Mouse (Mus musculus) hindbrain, embryonic 11.5 days (tissue): ENCODE data around the gene Ssbp4. TPM values are rescaled to one million over a fixed set of nuclear protein-coding genes. Genes with fewer than 3 reads are reported as not detected.

Experiments used
- ATAC-seq: fragments of 200-750 bp; cut with Nextera tagmentation; 2 replicates; pipeline ENCODE4 v1.8.0; 2017; ENCODE audit warnings: mild to moderate bottlenecking, moderate TSS enrichment, moderate library complexity; ENCODE audit not compliant: low FRiP score
- DNase-seq: peaks from one replicate; pipeline ENCODE4 v3.0.0-alpha.2; 2015; ENCODE audit warnings: low spot score
- H3K27ac ChIP-seq: fragments of 300-500 bp; sonication (generic); 2 replicates; pipeline ENCODE4 v1.5.1; 2014; ENCODE audit warnings: mild to moderate bottlenecking, low read depth, low read length
- H3K27me3 ChIP-seq: fragments of 300-500 bp; sonication (generic); 2 replicates; pipeline ENCODE4 v1.6.1; 2014; ENCODE audit warnings: mild to moderate bottlenecking, low read length, moderate library complexity, mixed read lengths; ENCODE audit not compliant: control insufficient read depth, insufficient read depth
- H3K36me3 ChIP-seq: fragments of 300-500 bp; sonication (generic); 2 replicates; pipeline ENCODE4 v1.6.1; 2014; ENCODE audit warnings: mild to moderate bottlenecking, low read length, moderate library complexity, mixed read lengths; ENCODE audit not compliant: control insufficient read depth, insufficient read depth
- H3K4me1 ChIP-seq: fragments of 300-500 bp; sonication (generic); replicated peaks from 2 replicates; pipeline ENCODE4 v1.6.1; 2014; ENCODE audit warnings: low read length, mixed read lengths; ENCODE audit not compliant: control insufficient read depth, insufficient read depth
- H3K4me2 ChIP-seq: fragments of 300-500 bp; sonication (generic); replicated peaks from 2 replicates; pipeline ENCODE4 v1.6.1; 2014; ENCODE audit warnings: mild to moderate bottlenecking, low read depth, low read length
- H3K4me3 ChIP-seq: fragments of 300-500 bp; sonication (generic); 2 replicates; pipeline ENCODE4 v1.5.1; 2014; ENCODE audit warnings: low read depth, low read length
- H3K9ac ChIP-seq: fragments of 300-500 bp; sonication (generic); 2 replicates; pipeline ENCODE4 v1.6.1; 2014; ENCODE audit warnings: low read depth, low read length
- H3K9me3 ChIP-seq: fragments of 300-500 bp; sonication (generic); 2 replicates; pipeline ENCODE4 v1.6.1; 2016; ENCODE audit warnings: low read length; ENCODE audit not compliant: control insufficient read depth
- WGBS: fragments of 180-500 bp; shearing (Covaris S2); extraction: QIAGEN DNeasy Blood & Tissue Kit; methylation state at CpG from one replicate; pipeline ENCODE4 v1.1.7; 2014; 5-methylcytosine and 5-hydroxymethylcytosine counted together
- polyA plus RNA-seq: library from polyadenylated mRNA; unstranded; fragments of >200 nt; fragmentation: Nextera tagmentation; extraction: Ambion mirVana; gene quantifications from 2 replicates; pipeline ENCODE4 v1.2.1, GENCODE M21; 2014

Ssbp4 gene
- polyA plus RNA-seq, 1 experiment from 2014 or later, result 126 TPM

GRCm38 (mm10) chr8:70615894-70616293 is 7.2 kb upstream of the Ssbp4 start, which contains the start of gene Lrrc25:
Lrrc25 (plus strand) TSS chr8:70616155.
- ATAC-seq (no peak), DNase-seq (no peak)
- H3K27me3 ChIP-seq, result no peaks in the 10 kb centered on the region; the same call in 1 of the 2 replicates
- no peak within 1 kb of the TSS for H3K9ac ChIP-seq
- 85% methylated on average over 3 of the region's 3 CpGs for WGBS
- no peaks in the 10 kb centered on the region for H3K36me3 ChIP-seq
- H3K4me3 ChIP-seq, result no peak within 1 kb of the TSS
- no peak within 1 kb of the TSS for H3K4me2 ChIP-seq
- no peak within 1 kb of the TSS for H3K27ac ChIP-seq
- no peaks in the 10 kb centered on the region for H3K9me3 ChIP-seq
- H3K4me1 ChIP-seq, result peaks cover 2% of the 10 kb centered on the region; the same call in 1 of the 2 replicates

- Histone ChIP-seq H3K27me3 (no peaks in the 10 kb centered on the region; the same call in 1 of the 2 replicates), H3K4me3 (no peak overlapping the region), H3K36me3 (no peaks in the 10 kb centered on the region), H3K4me1 (peaks cover 5% of the 10 kb centered on the region; the same call in 1 of the 2 replicates), H3K9ac (no peak overlapping the region), H3K9me3 (no peaks in the 10 kb centered on the region), H3K27ac (no peak overlapping the region), H3K4me2 (no peak overlapping the region)
- 89% methylated on average over 8 of the region's 8 CpGs for WGBS
- DNase-seq (no peak), ATAC-seq (no peak)
Measured at GRCm38 (mm10) chr8:70615281-70615680, 6.6 kb upstream of the Ssbp4 start.

DNA sequence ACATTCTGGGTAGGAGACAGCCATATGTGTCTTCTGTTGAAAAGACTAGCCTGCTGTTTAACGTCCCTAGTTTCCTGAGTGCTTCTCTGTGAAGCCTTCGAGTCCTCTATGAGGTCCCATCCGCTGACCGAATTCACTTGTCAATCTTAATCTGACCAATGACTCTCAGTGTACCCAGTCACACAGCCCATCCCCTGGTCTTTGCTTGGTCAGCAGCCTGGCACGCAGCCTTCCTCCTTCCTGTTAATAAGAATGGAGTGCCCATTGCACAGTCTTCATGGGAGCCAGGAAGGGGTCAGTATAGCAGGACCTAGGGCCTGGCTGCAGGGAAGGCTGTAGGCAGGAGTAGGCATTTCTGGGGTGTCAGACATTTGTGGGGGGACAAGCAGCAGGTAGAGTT is 5.8 kb upstream of the Ssbp4 start:
- H3K9ac ChIP-seq, result no peak overlapping the region
- no peaks in the 10 kb centered on the region for H3K9me3 ChIP-seq
- H3K4me1 ChIP-seq, result peaks cover 11% of the 10 kb centered on the region
- WGBS, result 75% methylated on average over 5 of the region's 5 CpGs
- DNase-seq (no peak), ATAC-seq (no peak)
- H3K27me3 ChIP-seq, result no peaks in the 10 kb centered on the region
- no peak overlapping the region for H3K27ac ChIP-seq
- no peaks in the 10 kb centered on the region for H3K36me3 ChIP-seq
- H3K4me3 ChIP-seq, result no peak overlapping the region
- no peak overlapping the region for H3K4me2 ChIP-seq

DNA sequence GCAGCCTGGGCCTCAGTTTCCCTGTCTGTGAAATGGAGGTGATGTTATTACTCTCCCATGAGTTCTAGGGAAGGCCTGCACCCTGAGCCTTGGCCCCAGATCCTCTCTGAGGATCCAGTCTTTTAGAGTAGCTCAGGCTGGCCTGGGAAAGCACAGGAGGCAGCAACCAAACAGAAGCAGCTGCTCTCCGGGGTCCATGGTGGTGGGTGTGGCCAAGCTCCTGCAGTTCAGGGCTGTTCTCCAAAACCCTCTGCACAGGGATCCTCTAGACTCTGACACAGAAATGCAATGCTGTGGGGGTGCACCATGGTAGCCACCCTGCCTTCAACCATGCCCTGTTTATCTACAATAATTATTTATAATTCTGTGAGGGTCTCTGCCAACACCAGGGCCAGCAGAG is 5.1 kb upstream of the Ssbp4 start:
- Histone ChIP-seq H3K9ac (no peak overlapping the region), H3K27me3 (no peaks in the 10 kb centered on the region), H3K36me3 (no peaks in the 10 kb centered on the region), H3K4me2 (no peak overlapping the region), H3K4me1 (peaks cover 17% of the 10 kb centered on the region), H3K4me3 (no peak overlapping the region), H3K27ac (no peak overlapping the region), H3K9me3 (no peaks in the 10 kb centered on the region)
- DNase-seq, result no peak
- WGBS, result 15% methylated on average over 1 of the region's 1 CpGs
- ATAC-seq, result no peak

- WGBS, result 1% methylated on average over 6 of the region's 6 CpGs
- H3K4me1 ChIP-seq, result peaks cover 20% of the 10 kb centered on the region
- peak overlapping the region; percentile 95 for H3K4me2 ChIP-seq
Measured at GRCm38 (mm10) chr8:70611849-70612248, 3.2 kb upstream of the Ssbp4 start.

GRCm38 (mm10) chr8:70610796-70611771 is 2.4 kb upstream of the Ssbp4 start:
- no peaks in the 10 kb centered on the region for H3K36me3 ChIP-seq
- under 1% methylated on average over 54 of the region's 54 CpGs for WGBS
- H3K9ac ChIP-seq, result peak overlapping the region; percentile 50
- no peaks in the 10 kb centered on the region for H3K9me3 ChIP-seq
- H3K4me1 ChIP-seq, result peaks cover 21% of the 10 kb centered on the region
- H3K4me2 ChIP-seq, result peak overlapping the region; percentile 95
- peak; percentile 89 for DNase-seq
- ATAC-seq, result peak; percentile 8; the same call in 1 of the 2 replicates
- peak overlapping the region; percentile 41 for H3K4me3 ChIP-seq
- H3K27me3 ChIP-seq, result no peaks in the 10 kb centered on the region
- H3K27ac ChIP-seq, result peak overlapping the region; percentile 51

More at GRCm38 (mm10) chr8:70611849-70612248, 3.2 kb upstream of the Ssbp4 start:
- Histone ChIP-seq H3K27me3 (no peaks in the 10 kb centered on the region), H3K9me3 (no peaks in the 10 kb centered on the region), H3K36me3 (no peaks in the 10 kb centered on the region), H3K27ac (peak overlapping the region; percentile 51), H3K4me3 (peak overlapping the region; percentile 41), H3K9ac (peak overlapping the region; percentile 50)
- peak; percentile 96 for DNase-seq
- no peak for ATAC-seq

DNA sequence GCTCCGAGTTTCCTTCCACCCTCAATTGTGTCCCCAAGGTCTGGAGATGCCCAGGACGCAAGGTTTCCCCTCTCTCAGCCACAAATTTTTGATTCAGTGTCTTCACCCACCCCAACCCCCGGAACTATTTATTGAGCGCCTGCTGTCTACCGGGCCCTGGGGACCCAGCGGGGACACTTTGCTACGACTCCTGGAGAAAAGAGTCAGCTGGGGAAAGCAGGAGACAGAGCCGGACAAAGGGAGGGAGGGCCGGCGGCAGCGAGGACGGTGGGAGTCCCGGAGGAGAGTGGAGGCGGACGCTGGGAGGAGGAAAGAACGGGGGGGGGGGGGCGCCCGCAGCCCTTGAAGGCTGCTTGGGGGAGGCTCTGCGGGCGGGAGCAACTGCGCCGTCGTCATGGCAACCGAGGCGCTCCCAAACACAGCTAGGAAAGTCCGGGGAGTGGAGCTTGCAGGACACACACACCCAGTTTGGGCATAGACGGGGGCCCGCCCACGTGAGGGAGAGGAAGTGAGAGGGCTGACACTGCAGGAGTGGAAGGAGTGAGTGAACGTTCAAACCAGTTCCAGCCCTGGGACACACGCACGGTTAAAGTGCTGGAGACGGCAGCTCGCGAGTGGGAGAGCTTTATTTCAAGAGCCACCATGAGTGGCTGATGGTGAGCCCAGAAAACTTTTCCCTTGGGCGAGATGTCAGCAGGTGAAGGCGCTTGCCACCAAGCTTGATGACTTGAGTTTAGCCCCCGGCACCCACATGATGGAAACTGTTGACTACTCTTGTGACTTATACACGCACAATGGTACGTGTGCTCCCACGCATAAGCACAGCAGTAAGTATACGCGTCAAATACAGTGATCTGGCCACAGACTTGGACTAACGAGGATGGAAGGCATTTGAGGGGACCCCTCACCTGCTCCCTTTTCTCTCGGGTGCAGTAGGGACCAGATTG is 1.4 kb upstream of the Ssbp4 start:
- ATAC-seq, result peak; percentile 50

DNA sequence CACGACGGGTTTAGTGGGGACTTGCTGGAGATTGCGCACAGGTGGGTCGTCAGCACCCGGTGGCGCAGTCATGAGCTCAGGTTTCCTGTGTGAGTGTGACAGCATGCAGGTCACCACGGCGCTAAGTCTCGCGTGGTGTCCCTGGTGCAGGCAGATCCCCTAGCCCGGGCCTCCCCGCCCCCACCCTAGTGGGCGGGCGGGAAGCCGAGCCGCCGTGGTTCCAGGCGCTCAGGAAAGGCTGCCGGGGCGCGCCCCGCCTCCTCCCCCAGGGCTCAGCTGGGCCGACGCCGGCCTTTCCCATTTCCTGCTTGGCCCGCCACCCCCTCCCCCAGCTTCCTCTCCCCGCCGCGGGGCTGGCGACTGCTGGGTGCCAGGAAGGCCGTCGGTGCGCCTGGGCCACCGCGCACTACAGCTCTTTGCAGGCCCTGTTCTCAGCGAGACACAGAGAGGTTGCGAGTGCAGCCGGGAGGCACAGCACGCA is 736 bp upstream of the Ssbp4 start:
- ATAC-seq (peak; percentile 66), DNase-seq (peak; percentile 87)
- H3K36me3 ChIP-seq, result no peaks in the 10 kb centered on the region
- H3K4me3 ChIP-seq, result peak overlapping the region; percentile 30
- peak overlapping the region; percentile 62 for H3K9ac ChIP-seq
- H3K4me2 ChIP-seq, result peak overlapping the region; percentile 75
- peaks cover 22% of the 10 kb centered on the region for H3K4me1 ChIP-seq
- no peaks in the 10 kb centered on the region for H3K27me3 ChIP-seq
- no peaks in the 10 kb centered on the region for H3K9me3 ChIP-seq
- WGBS, result 1% methylated on average over 31 of the region's 39 CpGs
- H3K27ac ChIP-seq, result peak overlapping the region; percentile 98

More for the DNA sequence above, 1.4 kb upstream of the Ssbp4 start:
- H3K4me3 ChIP-seq, result peak overlapping the region; percentile 30
- H3K36me3 ChIP-seq, result no peaks in the 10 kb centered on the region
- H3K27me3 ChIP-seq, result no peaks in the 10 kb centered on the region
- no peaks in the 10 kb centered on the region for H3K9me3 ChIP-seq
- 3% methylated on average over 45 of the region's 45 CpGs for WGBS
- H3K4me1 ChIP-seq, result peaks cover 22% of the 10 kb centered on the region
- peak overlapping the region; percentile 98 for H3K27ac ChIP-seq
- peak overlapping the region; percentile 62 for H3K9ac ChIP-seq
- peak overlapping the region; percentile 75 for H3K4me2 ChIP-seq
- peak; percentile 87 for DNase-seq
